Mouse (Mus musculus): Measurements from ENCODE around the gene Blm. TPM values are rescaled to one million over a fixed set of nuclear protein-coding genes. Genes with fewer than 3 reads are reported as not detected.

The Blm gene
- polyA plus RNA-seq, 1 experiment from 2014 or later = 11.8 TPM

GRCm38 (mm10) chr7:80424722-80425121 is 110.2 kb downstream of the Blm start:
- H3K27ac ChIP-seq (replicated peaks) = no peak overlapping the region
- no peaks in the 10 kb centered on the region for H3K36me3 ChIP-seq
- no peaks in the 10 kb centered on the region for H3K4me1 ChIP-seq (replicated peaks)
- no peak overlapping the region for H3K4me2 ChIP-seq
- 74% methylated on average over 6 of the region's 6 CpGs for WGBS
- no peaks in the 10 kb centered on the region for H3K9me3 ChIP-seq
- ATAC-seq (ENCODE audit: low read depth) = no peak
- H3K9ac ChIP-seq = no peak overlapping the region
- no peaks in the 10 kb centered on the region for H3K27me3 ChIP-seq
- H3K4me3 ChIP-seq = no peak overlapping the region

- ATAC-seq (ENCODE audit: low read depth) = no peak
- Histone ChIP-seq H3K27ac (replicated peaks) (no peak overlapping the region), H3K9ac (no peak overlapping the region), H3K36me3 (no peaks in the 10 kb centered on the region), H3K4me2 (no peak overlapping the region), H3K4me1 (replicated peaks) (no peaks in the 10 kb centered on the region), H3K4me3 (no peak overlapping the region), H3K27me3 (no peaks in the 10 kb centered on the region), H3K9me3 (no peaks in the 10 kb centered on the region)
- 32% methylated on average over 20 of the region's 20 CpGs for WGBS
These were observed 112.0 kb downstream of the Blm start for GRCm38 (mm10) chr7:80422759-80423480.

- H3K9ac ChIP-seq = no peak overlapping the region
- no peaks in the 10 kb centered on the region for H3K4me1 ChIP-seq (replicated peaks)
- H3K27ac ChIP-seq (replicated peaks) = no peak overlapping the region
- no peaks in the 10 kb centered on the region for H3K9me3 ChIP-seq
- no peak for ATAC-seq (ENCODE audit: low read depth)
- no peak overlapping the region for H3K4me3 ChIP-seq
- H3K27me3 ChIP-seq = no peaks in the 10 kb centered on the region
- no peak overlapping the region for H3K4me2 ChIP-seq
- H3K36me3 ChIP-seq = no peaks in the 10 kb centered on the region
- 96% methylated on average over 6 of the region's 6 CpGs for WGBS
These were observed 113.3 kb downstream of the Blm start for GRCm38 (mm10) chr7:80421576-80421975.

GRCm38 (mm10) chr7:80420586-80420985 is 114.3 kb downstream of the Blm start:
- Histone ChIP-seq H3K9me3 (no peaks in the 10 kb centered on the region), H3K4me3 (no peak overlapping the region), H3K27ac (replicated peaks) (no peak overlapping the region), H3K4me2 (no peak overlapping the region), H3K27me3 (no peaks in the 10 kb centered on the region), H3K9ac (no peak overlapping the region), H3K36me3 (no peaks in the 10 kb centered on the region), H3K4me1 (replicated peaks) (no peaks in the 10 kb centered on the region)
- 78% methylated on average over 4 of the region's 4 CpGs for WGBS
- no peak for ATAC-seq (ENCODE audit: low read depth)

GRCm38 (mm10) chr7:80419278-80419677 is 115.6 kb downstream of the Blm start:
- Histone ChIP-seq H3K4me2 (no peak overlapping the region), H3K27ac (replicated peaks) (no peak overlapping the region), H3K27me3 (no peaks in the 10 kb centered on the region), H3K4me1 (replicated peaks) (no peaks in the 10 kb centered on the region), H3K9me3 (no peaks in the 10 kb centered on the region), H3K36me3 (no peaks in the 10 kb centered on the region), H3K4me3 (no peak overlapping the region), H3K9ac (no peak overlapping the region)
- ATAC-seq (ENCODE audit: low read depth) = no peak
- WGBS = 77% methylated on average over 3 of the region's 3 CpGs

GRCm38 (mm10) chr7:80418036-80418435 is 116.9 kb downstream of the Blm start:
- no peak overlapping the region for H3K4me2 ChIP-seq
- no peaks in the 10 kb centered on the region for H3K9me3 ChIP-seq
- H3K36me3 ChIP-seq = no peaks in the 10 kb centered on the region
- 74% methylated on average over 3 of the region's 3 CpGs for WGBS
- H3K27me3 ChIP-seq = no peaks in the 10 kb centered on the region
- no peak for ATAC-seq (ENCODE audit: low read depth)
- H3K27ac ChIP-seq (replicated peaks) = no peak overlapping the region
- H3K9ac ChIP-seq = no peak overlapping the region
- H3K4me1 ChIP-seq (replicated peaks) = no peaks in the 10 kb centered on the region
- no peak overlapping the region for H3K4me3 ChIP-seq

GRCm38 (mm10) chr7:80417601-80418000 is 117.3 kb downstream of the Blm start:
- Histone ChIP-seq H3K4me3 (no peak overlapping the region), H3K36me3 (no peaks in the 10 kb centered on the region), H3K4me2 (no peak overlapping the region), H3K27ac (replicated peaks) (no peak overlapping the region), H3K4me1 (replicated peaks) (no peaks in the 10 kb centered on the region), H3K27me3 (no peaks in the 10 kb centered on the region), H3K9me3 (no peaks in the 10 kb centered on the region), H3K9ac (no peak overlapping the region)
- ATAC-seq (ENCODE audit: low read depth) = no peak

- Histone ChIP-seq H3K4me3 (no peak overlapping the region), H3K27ac (replicated peaks) (no peak overlapping the region), H3K4me2 (no peak overlapping the region), H3K9me3 (no peaks in the 10 kb centered on the region), H3K4me1 (replicated peaks) (no peaks in the 10 kb centered on the region), H3K27me3 (no peaks in the 10 kb centered on the region), H3K9ac (no peak overlapping the region), H3K36me3 (no peaks in the 10 kb centered on the region)
- ATAC-seq (ENCODE audit: low read depth) = no peak
- 88% methylated on average over 7 of the region's 7 CpGs for WGBS
These were observed 118.0 kb downstream of the Blm start for GRCm38 (mm10) chr7:80416969-80417368.

- Histone ChIP-seq H3K36me3 (no peaks in the 10 kb centered on the region), H3K4me1 (replicated peaks) (no peaks in the 10 kb centered on the region), H3K27ac (replicated peaks) (no peak overlapping the region), H3K4me3 (no peak overlapping the region), H3K9ac (no peak overlapping the region), H3K9me3 (no peaks in the 10 kb centered on the region), H3K4me2 (no peak overlapping the region), H3K27me3 (no peaks in the 10 kb centered on the region)
- no peak for ATAC-seq (ENCODE audit: low read depth)
- WGBS = 90% methylated on average over 7 of the region's 7 CpGs
These were observed 120.5 kb downstream of the Blm start for GRCm38 (mm10) chr7:80414303-80414855.

GRCm38 (mm10) chr7:80413512-80414302 is 121.2 kb downstream of the Blm start:
- H3K27ac ChIP-seq (replicated peaks) = no peak overlapping the region
- no peak overlapping the region for H3K4me3 ChIP-seq
- no peaks in the 10 kb centered on the region for H3K27me3 ChIP-seq
- no peak overlapping the region for H3K4me2 ChIP-seq
- H3K9me3 ChIP-seq = no peaks in the 10 kb centered on the region
- H3K4me1 ChIP-seq (replicated peaks) = no peaks in the 10 kb centered on the region
- 77% methylated on average over 9 of the region's 9 CpGs for WGBS
- no peak overlapping the region for H3K9ac ChIP-seq
- H3K36me3 ChIP-seq = no peaks in the 10 kb centered on the region
- ATAC-seq (ENCODE audit: low read depth) = no peak

GRCm38 (mm10) chr7:80412781-80413180 is 122.1 kb downstream of the Blm start:
- H3K27me3 ChIP-seq = no peaks in the 10 kb centered on the region
- H3K4me1 ChIP-seq (replicated peaks) = no peaks in the 10 kb centered on the region
- no peak overlapping the region for H3K4me2 ChIP-seq
- no peak overlapping the region for H3K9ac ChIP-seq
- no peaks in the 10 kb centered on the region for H3K36me3 ChIP-seq
- 72% methylated on average over 5 of the region's 5 CpGs for WGBS
- no peak overlapping the region for H3K4me3 ChIP-seq
- H3K27ac ChIP-seq (replicated peaks) = no peak overlapping the region
- no peaks in the 10 kb centered on the region for H3K9me3 ChIP-seq
- no peak for ATAC-seq (ENCODE audit: low read depth)

- H3K27me3 ChIP-seq = no peaks in the 10 kb centered on the region
- WGBS = 61% methylated on average over 10 of the region's 10 CpGs
- H3K4me2 ChIP-seq = no peak overlapping the region
- no peak overlapping the region for H3K27ac ChIP-seq (replicated peaks)
- H3K9me3 ChIP-seq = no peaks in the 10 kb centered on the region
- H3K4me1 ChIP-seq (replicated peaks) = no peaks in the 10 kb centered on the region
- no peak overlapping the region for H3K4me3 ChIP-seq
- H3K36me3 ChIP-seq = no peaks in the 10 kb centered on the region
- no peak overlapping the region for H3K9ac ChIP-seq
- no peak for ATAC-seq (ENCODE audit: low read depth)
These were observed 122.6 kb downstream of the Blm start for GRCm38 (mm10) chr7:80412279-80412678.

Measured in neural tube, embryonic 13.5 days (tissue).